In genomic region chr15:99369391-99370171, GRCm38 (mm10) we compare ENCODE assay signal across 8 mouse cellular contexts. TPM values are rescaled to one million over a fixed set of nuclear protein-coding genes. Genes with fewer than 3 reads are reported as not detected.
DNase-seq lines count a peak whose midpoint lies in the region; ATAC-seq and TF ChIP-seq lines count a peak whose summit lies in the region.

No protein-coding gene starts in this region.

- peak; percentile 78; the same call in 1 of the 2 replicates for ATAC-seq in forebrain, embryonic 11.5 days (replicated peaks; ENCODE audit: low FRiP score)
- no peak; the same call in 1 of the 2 replicates for ATAC-seq in hindbrain, embryonic 15.5 days (ENCODE audit: low FRiP score, low read depth)
- ATAC-seq in liver, postnatal 0 days, result no peak; the same call in 1 of the 2 replicates
- ATAC-seq in stomach, embryonic 16.5 days (ENCODE audit: insufficient read depth, low FRiP score), result no peak; the same call in 1 of the 2 replicates

- H3K36me3 ChIP-seq in CH12.LX (replicated peaks in 1 of 2; ENCODE audit: control insufficient read depth in 1 of 2, insufficient read depth in 1 of 2, low read length in 1 of 2), result peaks cover 0 to 2% of the 10 kb centered on the region in 2 experiments
- no peaks in the 10 kb centered on the region; the same call in 1 of the 2 replicates for H3K36me3 ChIP-seq in forebrain, embryonic 11.5 days (ENCODE audit: control insufficient read depth, insufficient read depth, low read length)
- H3K36me3 ChIP-seq in hindbrain, embryonic 15.5 days, result no peaks in the 10 kb centered on the region
- no peaks in the 10 kb centered on the region for H3K36me3 ChIP-seq in liver, postnatal 0 days (replicated peaks; ENCODE audit: insufficient read depth, low read length)
- no peaks in the 10 kb centered on the region for H3K36me3 ChIP-seq in stomach, embryonic 16.5 days (ENCODE audit: control insufficient read depth, insufficient read depth, low read length)

- peak; percentile 49 to 76 for DNase-seq in adrenal gland, adult (ENCODE audit: inconsistent age in 2 of 2, low spot score in 1 of 2)
- no peak for DNase-seq in adrenal gland, adult 2 months
- DNase-seq in CH12.LX (ENCODE audit: extremely low read depth), result peak; percentile 45
- no peak for DNase-seq in forebrain, embryonic 11.5 days (ENCODE audit: low spot score)
- DNase-seq in liver, postnatal 0 days, result no peak
- DNase-seq in right cerebral cortex, postnatal 14 days, result no peak

- peaks cover 8% of the 10 kb centered on the region for H3K27me3 ChIP-seq in CH12.LX (replicated peaks)
- H3K27me3 ChIP-seq in forebrain, embryonic 11.5 days (ENCODE audit: control insufficient read depth, insufficient read depth, low read length), result no peaks in the 10 kb centered on the region
- H3K27me3 ChIP-seq in hindbrain, embryonic 15.5 days, result 0 out of 2 replicates have a peak, but pooled peaks cover 2% of the 10 kb centered on the region
- H3K27me3 ChIP-seq in liver, postnatal 0 days (ENCODE audit: insufficient read depth, low read length), result peaks cover 10% of the 10 kb centered on the region; the same call in 1 of the 2 replicates
- peaks cover 3% of the 10 kb centered on the region; the same call in 1 of the 2 replicates for H3K27me3 ChIP-seq in stomach, embryonic 16.5 days (ENCODE audit: control insufficient read depth, insufficient read depth, low read length)

- peaks cover 32% of the 10 kb centered on the region for H3K79me2 ChIP-seq in CH12.LX (replicated peaks; ENCODE audit: control insufficient read depth, extremely low read depth, insufficient read depth, poor library complexity, severe bottlenecking)

- no peak for TF ChIP-seq EP300 in CH12.LX (IDR thresholded peaks at IDR 0.05; ENCODE audit: low read length)
- no peak for TF ChIP-seq EP300 in liver, postnatal 0 days (IDR thresholded peaks at IDR 0.05; ENCODE audit: low read depth)

- no peak for TF ChIP-seq RAD21 in CH12.LX (IDR thresholded peaks at IDR 0.05; ENCODE audit: low read depth, low read length)

- in situ Hi-C loops in CH12.LX (cut with MboI; ENCODE audit: low pct_ligation_motif_present, low pct_unique_long_range_greater_than_20kb, low sequenced_read_pairs), result loop anchor here (5.0 to 10.0 kb wide), 2 partner anchors 37 to 55 kb away; no protein-coding TSS in a partner anchor

- H3K9ac ChIP-seq in CH12.LX (ENCODE audit: insufficient read depth, low read depth), result peak overlapping the region; percentile 93
- peak overlapping the region; percentile 83 for H3K9ac ChIP-seq in forebrain, embryonic 11.5 days (ENCODE audit: low read length)
- peak overlapping the region; percentile 78 for H3K9ac ChIP-seq in hindbrain, embryonic 15.5 days
- peak overlapping the region; percentile 83 for H3K9ac ChIP-seq in liver, postnatal 0 days (replicated peaks)
- peak overlapping the region; percentile 91 for H3K9ac ChIP-seq in stomach, embryonic 16.5 days (ENCODE audit: low read length)

- H3K4me1 ChIP-seq in CH12.LX (ENCODE audit: control insufficient read depth in 1 of 2, insufficient read depth in 2 of 2), result peaks cover 3 to 46% of the 10 kb centered on the region in 2 experiments; a peak in 3 of 4 replicates
- H3K4me1 ChIP-seq in forebrain, embryonic 11.5 days (replicated peaks; ENCODE audit: control insufficient read depth, insufficient read depth, low read length), result no peaks in the 10 kb centered on the region; the same call in 1 of the 2 replicates
- peaks cover 21% of the 10 kb centered on the region for H3K4me1 ChIP-seq in hindbrain, embryonic 15.5 days (replicated peaks)
- peaks cover 15% of the 10 kb centered on the region for H3K4me1 ChIP-seq in liver, postnatal 0 days (ENCODE audit: insufficient read depth)
- peaks cover 15% of the 10 kb centered on the region for H3K4me1 ChIP-seq in stomach, embryonic 16.5 days (ENCODE audit: control insufficient read depth, insufficient read depth, low read length)

- TF ChIP-seq POLR2A in CH12.LX (IDR thresholded peaks at IDR 0.05; ENCODE audit: low read depth, low read length), result no peak

- TF ChIP-seq CTCF in CH12.LX (conservative IDR thresholded peaks at IDR 0.05 in 1 of 2, IDR thresholded peaks at IDR 0.05 in 1 of 2; ENCODE audit: low read depth in 2 of 2, low read length in 2 of 2), result no peak
- TF ChIP-seq CTCF in liver, postnatal 0 days (IDR thresholded peaks at IDR 0.05; ENCODE audit: low read depth), result no peak

- no peaks in the 10 kb centered on the region for H3K9me3 ChIP-seq in CH12.LX (replicated peaks; ENCODE audit: low read length)
- no peaks in the 10 kb centered on the region for H3K9me3 ChIP-seq in forebrain, embryonic 11.5 days (ENCODE audit: control insufficient read depth, low read length)
- no peaks in the 10 kb centered on the region for H3K9me3 ChIP-seq in hindbrain, embryonic 15.5 days
- H3K9me3 ChIP-seq in liver, postnatal 0 days (ENCODE audit: low read length), result no peaks in the 10 kb centered on the region
- no peaks in the 10 kb centered on the region for H3K9me3 ChIP-seq in stomach, embryonic 16.5 days (replicated peaks; ENCODE audit: control insufficient read depth, low read length)

- peak overlapping the region; percentile 59 to 84 (median 77) for H3K4me3 ChIP-seq in CH12.LX (replicated peaks in 1 of 3; ENCODE audit: low read depth in 2 of 3, low read length in 2 of 3, poor library complexity in 1 of 3)
- H3K4me3 ChIP-seq in forebrain, embryonic 11.5 days (ENCODE audit: low read depth, low read length), result peak overlapping the region; percentile 82
- peak overlapping the region; percentile 90 for H3K4me3 ChIP-seq in hindbrain, embryonic 15.5 days
- H3K4me3 ChIP-seq in liver, postnatal 0 days (ENCODE audit: low read depth, low read length), result peak overlapping the region; percentile 77
- H3K4me3 ChIP-seq in stomach, embryonic 16.5 days (replicated peaks; ENCODE audit: low read length), result peak overlapping the region; percentile 84

- H3K27ac ChIP-seq in CH12.LX (ENCODE audit: insufficient read depth, low read depth), result peak overlapping the region; percentile 34; the same call in 1 of the 2 replicates
- H3K27ac ChIP-seq in forebrain, embryonic 11.5 days (ENCODE audit: low read depth, low read length), result peak overlapping the region; percentile 68
- peak overlapping the region; percentile 86 for H3K27ac ChIP-seq in hindbrain, embryonic 15.5 days (replicated peaks)
- H3K27ac ChIP-seq in liver, postnatal 0 days (ENCODE audit: low read depth), result peak overlapping the region; percentile 76
- peak overlapping the region; percentile 92 for H3K27ac ChIP-seq in stomach, embryonic 16.5 days (ENCODE audit: low read length)

- dilution Hi-C loops in CH12.LX (cut with MboI; ENCODE audit: extremely low pct_ligation_motif_present, extremely low pct_unique_long_range_greater_than_20kb, low sequenced_read_pairs), result no loop called here

- peak overlapping the region; percentile 83 for H3K4me2 ChIP-seq in CH12.LX (ENCODE audit: insufficient read depth, low read depth, poor library complexity, severe bottlenecking)
- H3K4me2 ChIP-seq in forebrain, embryonic 11.5 days (ENCODE audit: low read depth, low read length, severe bottlenecking), result peak overlapping the region; percentile 76
- H3K4me2 ChIP-seq in hindbrain, embryonic 15.5 days, result peak overlapping the region; percentile 70
- H3K4me2 ChIP-seq in liver, postnatal 0 days (ENCODE audit: low read depth, low read length), result peak overlapping the region; percentile 97
- peak overlapping the region; percentile 78 for H3K4me2 ChIP-seq in stomach, embryonic 16.5 days (ENCODE audit: low read depth, low read length)

- 2% methylated on average over 31 of the region's 39 CpGs for WGBS in forebrain, embryonic 11.5 days
- WGBS in hindbrain, embryonic 15.5 days, result 4% methylated on average over 22 of the region's 39 CpGs
- 3% methylated on average over 22 of the region's 39 CpGs for WGBS in liver, postnatal 0 days (ENCODE audit: insufficient replicate concordance)
- 2% methylated on average over 26 of the region's 39 CpGs for WGBS in stomach, embryonic 16.5 days

TF ChIP-seq in CH12.LX, 34 proteins besides CTCF, POLR2A, EP300 and RAD21:
- TF ChIP-seq TBP (conservative IDR thresholded peaks at IDR 0.05; ENCODE audit: low read depth, low read length), result 0 out of 2 replicates have a peak, but pooled peaks have one; percentile 7
- TF ChIP-seq JUND (conservative IDR thresholded peaks at IDR 0.05; ENCODE audit: low read depth, low read length), result no peak
TF ChIP-seq in CH12.LX: peak in this region for 1.

RNA-seq across cellular contexts. Expression of gene Fmnl3, which starts 0.7 kb away (rescaled TPM):
- 10 to 100 TPM; 13.9 to 23.6 TPM for total RNA-seq in adrenal gland, adult 2 months (2021)
- 19.7 and 22.2 TPM in 2 replicates for polyA plus RNA-seq in adrenal gland, adult 2 months (2012; rRNA removed)
- 28.6 and 28.8 TPM in 2 replicates for total RNA-seq in CH12.LX (2012; rRNA removed)
- 23.5 and 24.2 TPM in 2 replicates for total RNA-seq in CH12.LX (2014; rRNA removed)
- 49.3 and 50.6 TPM in 2 replicates for polyA plus RNA-seq in CH12.LX (2012; ENCODE audit: insufficient read length, low read depth)
- 14.3 and 17.0 TPM in 2 replicates for polyA plus RNA-seq in forebrain, embryonic 11.5 days (2014; fragmentation: Nextera tagmentation; extraction: Ambion mirVana)
- polyA plus RNA-seq in hindbrain, embryonic 15.5 days (2015; fragmentation: Nextera tagmentation; extraction: Ambion mirVana), result 8.9 and 9.1 TPM in 2 replicates
- polyA plus RNA-seq in liver, postnatal 0 days (2015; fragmentation: Nextera tagmentation; extraction: Ambion mirVana), result 2.2 and 2.4 TPM in 2 replicates
- 14.2 and 16.6 TPM in 2 replicates for polyA plus RNA-seq in stomach, embryonic 16.5 days (2015; fragmentation: Nextera tagmentation; extraction: Ambion mirVana)

RNA-seq across cellular contexts. Expression of gene Tmbim6, which starts 23.1 kb away (rescaled TPM):
- 100 to 1,000 TPM; 549 to 716 TPM for total RNA-seq in adrenal gland, adult 2 months (2021)
- polyA plus RNA-seq in adrenal gland, adult 2 months (2012; rRNA removed), result 1,176 and 1,311 TPM in 2 replicates
- total RNA-seq in CH12.LX (2012; rRNA removed), result 223 and 268 TPM in 2 replicates
- 260 and 269 TPM in 2 replicates for total RNA-seq in CH12.LX (2014; rRNA removed)
- polyA plus RNA-seq in CH12.LX (2012; ENCODE audit: insufficient read length, low read depth), result 313 and 329 TPM in 2 replicates
- polyA plus RNA-seq in forebrain, embryonic 11.5 days (2014; fragmentation: Nextera tagmentation; extraction: Ambion mirVana), result 229 and 267 TPM in 2 replicates
- polyA plus RNA-seq in hindbrain, embryonic 15.5 days (2015; fragmentation: Nextera tagmentation; extraction: Ambion mirVana), result 299 and 320 TPM in 2 replicates
- polyA plus RNA-seq in liver, postnatal 0 days (2015; fragmentation: Nextera tagmentation; extraction: Ambion mirVana), result 566 and 586 TPM in 2 replicates
- 438 and 480 TPM in 2 replicates for polyA plus RNA-seq in stomach, embryonic 16.5 days (2015; fragmentation: Nextera tagmentation; extraction: Ambion mirVana)

Comparison
In these comparisons a context has a peak if more than half of its experiments do, and no peak if none do; other contexts are left out.
1. DNase-seq: peak in adrenal gland, adult (2 of 2) and CH12.LX (single experiment); none in adrenal gland, adult 2 months (single experiment), forebrain, embryonic 11.5 days (single experiment), liver, postnatal 0 days (single experiment) and right cerebral cortex, postnatal 14 days (single experiment).
2. H3K27ac ChIP-seq: peak in every context shown above with its lines; median percentile 92 in stomach, embryonic 16.5 days; 86 in hindbrain, embryonic 15.5 days; 76 in liver, postnatal 0 days; 68 in forebrain, embryonic 11.5 days; 34 in CH12.LX.
3. Peak in every context shown above with its lines, with median percentiles within 50 percentile points of each other: H3K4me2 ChIP-seq, H3K4me3 ChIP-seq and H3K9ac ChIP-seq.